Mouse (Mus musculus): Measurements from ENCODE around the gene Celf2.

Celf2 gene

DNA sequence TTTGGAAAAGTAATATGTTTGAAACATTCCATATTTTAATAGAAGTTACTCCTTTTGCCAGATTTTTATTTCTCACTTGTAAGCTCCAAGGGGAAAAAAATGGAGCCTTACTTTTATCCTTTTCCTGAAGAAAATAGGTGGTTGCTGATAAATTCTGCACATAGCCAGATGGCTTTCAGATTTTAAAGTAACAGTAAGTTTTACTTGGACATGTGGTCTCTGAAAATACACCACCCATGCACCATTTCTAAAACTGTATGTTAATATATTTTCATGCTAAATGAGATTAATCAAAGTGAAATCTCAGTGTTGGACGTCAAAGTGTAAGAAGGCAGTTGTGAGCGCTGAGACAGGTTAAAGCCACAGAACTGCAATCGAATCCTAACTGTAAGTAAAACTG lies 502.5 kb downstream of the Celf2 start:
- DNase-seq, result no peak

DNA sequence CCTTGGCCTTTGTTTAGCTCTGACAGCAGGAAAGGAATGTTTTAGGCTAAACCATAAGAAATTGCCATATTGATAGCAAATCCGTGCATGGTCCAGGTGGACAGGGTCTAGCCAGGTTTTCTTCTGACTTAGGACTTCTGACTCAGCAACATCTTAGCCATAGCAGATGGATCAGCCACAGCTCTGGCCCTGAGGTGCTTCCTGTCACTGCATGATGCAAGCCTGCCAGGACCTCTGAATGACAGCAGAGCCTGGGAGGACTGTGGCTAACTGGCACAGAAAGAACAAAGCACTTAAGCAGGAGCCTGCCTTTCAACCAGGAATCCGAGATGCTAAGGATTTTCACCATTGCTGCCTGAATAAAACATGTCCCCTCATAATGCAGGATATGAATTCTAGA lies 507.4 kb downstream of the Celf2 start:
- DNase-seq, result no peak

- DNase-seq, result no peak
Measured at GRCm38 (mm10) chr2:6991010-6991421, 518.3 kb downstream of the Celf2 start.

DNA sequence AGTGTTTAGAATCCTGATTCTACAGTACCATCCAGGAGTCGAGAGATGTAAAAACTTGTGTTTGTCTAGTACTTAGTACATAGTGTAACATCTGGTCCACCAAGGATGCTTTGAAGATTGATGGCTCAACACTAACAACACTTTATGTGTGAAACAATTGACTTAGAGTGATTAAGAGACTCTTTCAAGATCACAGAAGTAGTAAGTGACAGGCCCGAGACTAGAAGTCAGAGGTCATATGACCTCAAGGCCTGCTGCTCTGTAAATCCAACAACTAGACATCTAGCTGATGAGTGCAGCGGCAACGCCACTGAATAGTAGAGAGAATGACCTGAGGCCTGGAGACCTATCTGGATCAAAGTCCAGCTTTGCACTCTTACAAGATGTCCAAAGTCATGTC lies 523.7 kb downstream of the Celf2 start:
- DNase-seq, result no peak

- no peak for DNase-seq
Measured at GRCm38 (mm10) chr2:6983902-6984301, 525.5 kb downstream of the Celf2 start.

- no peak for DNase-seq
Measured at GRCm38 (mm10) chr2:6976300-6976699, 533.1 kb downstream of the Celf2 start.

DNA sequence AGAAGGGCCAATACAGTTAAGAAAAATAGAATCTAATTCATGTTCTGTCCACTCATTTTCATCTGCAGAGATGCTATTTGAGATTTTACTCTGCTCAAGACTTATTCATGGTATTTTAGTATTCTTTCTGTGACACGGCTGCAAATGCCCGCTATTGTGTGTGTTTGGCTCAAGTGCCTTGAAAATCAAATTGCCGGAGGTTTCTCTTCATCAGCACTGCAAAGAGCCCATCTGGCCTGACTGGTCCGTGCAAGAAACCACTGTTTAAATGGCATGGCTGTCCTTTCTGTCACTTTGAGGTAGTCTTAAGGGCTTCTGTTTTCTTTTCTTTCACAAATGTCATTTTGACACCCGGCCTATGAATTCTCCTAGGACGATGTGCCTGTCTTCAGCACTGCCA lies 540.1 kb downstream of the Celf2 start:
- DNase-seq, result no peak

- DNase-seq, result no peak
Measured at GRCm38 (mm10) chr2:6965243-6965642, 544.1 kb downstream of the Celf2 start.

GRCm38 (mm10) chr2:6950702-6951101 lies 558.7 kb downstream of the Celf2 start:
- DNase-seq, result no peak

GRCm38 (mm10) chr2:6945638-6946415 lies 563.5 kb downstream of the Celf2 start:
- DNase-seq, result no peak

- no peak for DNase-seq
Measured at GRCm38 (mm10) chr2:6943651-6944050, 565.7 kb downstream of the Celf2 start.

DNA sequence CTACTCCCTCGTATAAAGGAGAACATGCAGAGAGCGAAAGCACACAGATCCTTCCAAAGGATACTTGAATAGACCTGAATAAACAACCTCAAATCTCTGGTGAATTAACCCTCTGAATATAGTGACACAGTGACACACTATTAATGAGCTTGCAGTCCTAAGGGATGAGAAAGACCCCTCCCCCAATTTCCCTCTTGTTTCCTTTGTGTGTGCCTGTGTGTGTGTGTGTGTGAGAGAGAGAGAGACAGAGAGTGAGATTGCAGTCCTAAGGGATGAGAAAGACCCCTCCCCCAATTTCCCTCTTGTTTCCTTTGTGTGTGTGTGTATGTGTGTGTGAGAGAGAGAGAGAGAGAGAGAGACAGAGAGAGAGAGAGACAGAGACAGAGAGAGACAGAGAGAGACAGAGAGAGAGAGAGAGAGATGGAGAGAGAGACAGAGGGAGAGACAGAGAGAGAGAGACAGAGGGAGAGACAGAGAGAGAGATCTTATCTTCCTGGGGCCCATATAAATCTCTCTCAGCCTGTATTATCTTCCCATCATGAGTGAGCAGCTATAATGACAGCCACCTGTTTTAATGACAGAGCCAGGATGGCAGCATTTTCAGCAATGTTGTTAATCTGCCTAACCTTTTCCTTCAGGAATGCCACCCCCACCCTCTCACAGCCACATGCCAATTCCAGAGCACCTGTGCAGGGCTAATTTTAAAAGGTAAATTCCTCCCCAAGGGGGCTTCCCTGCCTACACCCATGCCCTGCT lies 566.5 kb downstream of the Celf2 start:
- no peak for DNase-seq

GRCm38 (mm10) chr2:6939143-6939542 lies 570.2 kb downstream of the Celf2 start:
- DNase-seq, result no peak

- DNase-seq, result no peak
Measured at GRCm38 (mm10) chr2:6933130-6933529, 576.2 kb downstream of the Celf2 start.

- DNase-seq, result no peak
Measured at GRCm38 (mm10) chr2:6927693-6928360, 581.5 kb downstream of the Celf2 start.

DNA sequence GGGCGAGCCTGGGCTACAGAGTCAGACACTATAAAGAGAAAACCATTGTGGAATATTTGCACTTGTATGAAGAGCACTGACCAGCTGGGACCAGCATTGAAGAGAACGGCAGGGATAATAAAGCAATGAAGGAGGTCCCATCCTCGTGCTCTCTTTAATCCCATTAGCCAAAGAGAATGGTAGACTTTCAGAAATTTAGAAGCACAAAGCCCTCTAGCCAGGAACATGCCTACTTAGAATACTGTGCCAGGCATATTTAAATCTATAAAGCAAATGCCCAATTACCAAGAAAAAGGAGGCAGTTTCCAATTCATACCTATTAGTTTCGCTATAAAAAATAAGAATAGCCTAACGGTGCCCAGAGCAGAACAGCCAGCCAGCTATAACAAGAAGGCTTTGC lies 583.9 kb downstream of the Celf2 start:
- DNase-seq, result no peak

DNA sequence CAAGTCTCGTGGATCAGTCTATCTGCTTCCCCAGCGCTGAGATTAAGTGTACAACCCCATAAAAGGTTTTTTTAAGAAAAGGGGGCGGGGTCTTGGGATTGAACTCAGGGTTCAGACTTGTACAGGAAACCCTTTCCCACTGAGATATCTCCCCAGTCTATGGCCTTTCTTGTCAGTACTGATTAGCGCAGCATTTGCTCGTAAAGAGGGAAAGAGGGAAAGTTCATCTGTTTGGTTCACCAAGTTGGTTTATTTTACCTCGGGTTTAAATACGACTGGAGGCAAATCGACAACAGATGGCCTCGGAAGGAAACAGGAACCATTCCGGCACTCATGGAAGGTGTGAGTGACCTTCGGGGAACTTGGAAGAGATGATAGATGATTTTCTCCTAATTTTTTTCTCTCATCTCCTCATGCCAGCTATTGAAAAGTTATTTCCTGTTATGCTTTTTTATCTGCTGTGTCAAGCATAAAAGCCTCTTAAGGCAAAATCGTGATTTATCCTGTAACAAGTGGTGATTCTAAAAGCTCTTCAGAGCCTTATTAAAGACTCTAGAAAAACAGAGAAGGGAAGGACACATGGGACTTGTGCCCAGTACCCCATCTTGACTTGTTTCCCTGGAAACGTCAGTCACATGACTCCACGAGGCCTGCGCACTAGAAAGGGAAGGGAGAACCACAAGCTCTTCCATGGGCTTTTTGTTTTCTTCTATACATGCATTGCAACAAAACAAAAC lies 585.5 kb downstream of the Celf2 start:
- DNase-seq, result no peak

DNA sequence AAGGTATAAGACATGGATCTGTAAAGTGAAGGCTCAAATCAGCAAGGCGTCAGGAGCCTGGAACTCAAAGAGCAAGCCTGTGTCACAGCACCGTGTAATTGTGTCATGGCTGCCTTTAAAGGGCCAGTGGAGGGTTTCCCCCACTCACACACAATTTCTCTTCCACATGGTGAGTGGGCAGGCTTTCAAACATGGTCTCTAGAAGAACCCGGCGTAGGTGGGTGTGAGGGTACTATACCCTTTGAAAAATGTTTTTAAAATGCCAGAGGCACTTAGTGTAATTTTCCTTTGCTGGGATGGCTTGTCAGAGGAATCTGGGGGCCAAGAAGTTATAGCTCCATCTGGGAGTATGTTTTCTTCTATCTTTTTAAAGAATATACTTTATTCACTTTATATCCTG lies 594.0 kb downstream of the Celf2 start:
- DNase-seq, result no peak

DNA sequence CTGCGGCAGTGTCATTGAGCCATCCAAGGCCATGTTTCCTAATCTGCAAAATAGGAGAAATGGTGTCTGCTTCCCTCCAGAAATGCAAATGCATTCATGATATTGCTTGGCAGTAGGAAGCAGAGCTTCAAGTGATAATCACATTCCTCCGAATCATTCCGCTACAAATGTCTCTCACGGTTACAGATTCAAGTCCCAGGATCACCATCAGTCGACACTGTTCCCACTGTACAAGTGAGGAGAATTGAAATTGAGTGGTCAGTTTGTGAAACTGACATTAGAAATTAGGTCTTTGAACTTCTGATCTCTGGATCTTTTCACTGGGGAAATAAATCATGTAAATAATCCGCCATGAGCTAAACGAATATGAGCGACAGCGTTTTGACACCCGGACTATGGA lies 596.0 kb downstream of the Celf2 start:
- DNase-seq, result no peak

- peak; percentile 55 for DNase-seq
Measured at GRCm38 (mm10) chr2:6911932-6912331, 597.4 kb downstream of the Celf2 start.

DNA sequence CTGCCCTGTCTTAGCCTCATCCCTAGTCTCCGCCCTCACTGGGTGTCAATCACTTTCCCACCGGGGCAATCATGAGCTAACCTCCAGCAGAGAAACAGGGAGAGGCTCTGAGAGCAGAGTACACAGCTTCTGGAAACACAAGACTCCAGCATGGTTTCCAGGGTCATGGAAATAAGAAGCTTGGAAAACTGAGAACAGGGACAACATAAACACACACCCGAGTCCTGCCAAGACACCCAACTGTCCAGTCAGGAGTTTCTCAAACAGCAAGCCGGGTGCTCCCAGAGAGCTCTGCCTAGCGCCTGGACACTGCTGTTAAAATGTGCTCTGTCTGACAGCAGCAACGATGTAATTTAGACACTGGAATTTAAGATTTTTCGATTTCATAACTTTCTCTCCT lies 599.4 kb downstream of the Celf2 start:
- DNase-seq, result no peak

GRCm38 (mm10) chr2:6904411-6904810 lies 605.0 kb downstream of the Celf2 start:
- no peak for DNase-seq

DNA sequence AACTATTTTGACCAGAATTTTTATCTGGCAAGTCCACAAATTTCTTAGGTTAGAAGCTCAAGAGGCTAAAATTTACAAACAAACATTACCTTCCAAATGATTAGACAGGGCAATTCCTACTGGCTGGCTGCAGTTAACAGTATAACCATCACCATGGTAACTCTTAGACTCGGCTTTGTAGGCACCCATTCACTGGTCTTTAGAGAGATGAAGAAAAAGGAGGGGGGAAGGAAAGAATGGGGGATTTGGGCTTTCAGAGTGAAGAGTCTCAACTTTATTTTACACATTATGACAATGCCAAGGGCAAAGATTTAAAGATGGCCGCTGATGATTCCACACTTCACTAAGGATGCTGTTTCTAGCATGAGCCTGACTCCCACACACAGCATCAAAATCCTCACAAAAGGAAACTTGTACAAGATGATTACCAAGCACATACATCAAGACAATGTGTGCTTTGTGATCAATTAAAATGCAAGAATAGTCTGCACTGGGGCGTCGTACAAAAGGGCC lies 606.1 kb downstream of the Celf2 start:
- no peak for DNase-seq

Data from right cerebral cortex, postnatal 25 days (tissue).